Mouse (Mus musculus) 3134 (cell line): ENCODE data around the gene Prkaca.
"Not testable (repeated sequence)": the region's sequence is repeated elsewhere in the genome, so short reads cannot be mapped to it uniquely, and the experiment has no call there.

Experiments used
- DNase-seq: peaks from one replicate; pipeline ENCODE4 v3.0.0-alpha.2; 2011; ENCODE audit warnings: low spot score; ENCODE audit not compliant: insufficient read length; ENCODE audit errors: extremely low read depth

Gene Prkaca

GRCm38 (mm10) chr8:83999057-83999705, 26.4 kb downstream of the Prkaca start:
- DNase-seq: no peak

- no peak for DNase-seq
These were observed 27.0 kb downstream of the Prkaca start for GRCm38 (mm10) chr8:83999825-84000224.

- DNase-seq: no peak
These were observed 28.6 kb downstream of the Prkaca start, which contains the start of gene 1700067K01Rik for GRCm38 (mm10) chr8:84001281-84002000. TSS of gene 1700067K01Rik (plus strand) at chr8:84001502.

GRCm38 (mm10) chr8:84002957-84003611, 30.3 kb downstream of the Prkaca start:
- DNase-seq: no peak

GRCm38 (mm10) chr8:84003612-84004246, 30.9 kb downstream of the Prkaca start:
- DNase-seq: no peak

- DNase-seq: peak; percentile 98
These were observed 31.9 kb downstream of the Prkaca start for GRCm38 (mm10) chr8:84004533-84005201.

- not testable (repeated sequence) for DNase-seq
These were observed 32.7 kb downstream of the Prkaca start for GRCm38 (mm10) chr8:84005502-84005901.

GRCm38 (mm10) chr8:84008362-84008761, 35.6 kb downstream of the Prkaca start:
- no peak for DNase-seq

GRCm38 (mm10) chr8:84009876-84010275, 37.1 kb downstream of the Prkaca start:
- DNase-seq: peak; percentile 50

- DNase-seq: no peak
These were observed 38.1 kb downstream of the Prkaca start for GRCm38 (mm10) chr8:84010625-84011611.

- DNase-seq: no peak
These were observed 39.1 kb downstream of the Prkaca start, which contains the start of gene 2210011C24Rik for GRCm38 (mm10) chr8:84011705-84012498. TSS of gene 2210011C24Rik (minus strand) at chr8:84012171.

GRCm38 (mm10) chr8:84012499-84013165, 39.8 kb downstream of the Prkaca start:
- no peak for DNase-seq

GRCm38 (mm10) chr8:84015833-84016232, 43.0 kb downstream of the Prkaca start:
- DNase-seq: no peak

GRCm38 (mm10) chr8:84019738-84020137, 46.9 kb downstream of the Prkaca start:
- DNase-seq: no peak

GRCm38 (mm10) chr8:84021096-84021495, 48.3 kb downstream of the Prkaca start, which contains the start of gene Palm3:
TSS of gene Palm3 (plus strand) at chr8:84021471.
- DNase-seq: no peak

- DNase-seq: peak; percentile 48
These were observed 48.8 kb downstream of the Prkaca start for GRCm38 (mm10) chr8:84021569-84021968.

GRCm38 (mm10) chr8:84023085-84023484, 50.3 kb downstream of the Prkaca start:
- DNase-seq: peak; percentile 84

GRCm38 (mm10) chr8:84023631-84024030, 50.8 kb downstream of the Prkaca start:
- DNase-seq: no peak
